Mouse (Mus musculus): ENCODE results near the gene Pip4k2a. TPM values are rescaled to one million over a fixed set of nuclear protein-coding genes. Genes with fewer than 3 reads are reported as not detected.
"Not testable (repeated sequence)": the region's sequence is repeated elsewhere in the genome, so short reads cannot be mapped to it uniquely, and the experiment has no call there.

The Pip4k2a gene
- 6.3 and 7.7 TPM in 2 replicates for polyA plus RNA-seq (2012; ENCODE audit: insufficient read depth, insufficient read length, missing spikeins)

DNA sequence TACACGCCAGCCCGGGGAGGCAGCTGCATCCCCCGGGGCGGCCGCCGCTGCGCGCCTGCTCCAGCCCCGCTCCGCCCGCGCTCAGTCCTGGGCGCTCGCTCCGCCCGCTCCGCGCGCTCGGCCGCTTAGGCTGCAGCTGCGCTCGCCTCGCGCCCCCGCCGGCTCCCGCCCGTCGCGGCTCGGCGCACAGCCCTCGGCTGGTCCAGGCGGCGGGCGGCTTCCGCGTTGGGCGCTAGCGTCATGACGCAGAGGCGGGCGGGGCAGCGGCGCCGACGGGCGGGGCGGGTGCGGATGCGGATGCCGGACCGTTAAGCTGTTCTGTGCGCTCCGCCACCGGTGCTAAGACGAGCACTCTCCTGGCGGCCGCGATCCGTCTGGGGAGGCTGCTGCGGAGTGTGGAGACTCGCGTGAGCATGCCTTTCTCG is at the start of gene Pip4k2a, which contains the start of gene 4930426L09Rik:
Pip4k2a (minus strand) TSS at position 73 of the 425 bp plus-strand sequence.
4930426L09Rik (plus strand) TSS at position 290 of the 425 bp plus-strand sequence.
- Histone ChIP-seq H3K4me1 (ENCODE audit: control insufficient read depth, insufficient read depth, insufficient read length, low read length) (no peaks in the 10 kb centered on the region), H3K4me3 (ENCODE audit: insufficient read depth, low read depth, low read length) (peak within 1 kb of the TSS; percentile 91), H3K27ac (replicated peaks; ENCODE audit: low read depth, low read length) (peak within 1 kb of the TSS; percentile 82)

DNA sequence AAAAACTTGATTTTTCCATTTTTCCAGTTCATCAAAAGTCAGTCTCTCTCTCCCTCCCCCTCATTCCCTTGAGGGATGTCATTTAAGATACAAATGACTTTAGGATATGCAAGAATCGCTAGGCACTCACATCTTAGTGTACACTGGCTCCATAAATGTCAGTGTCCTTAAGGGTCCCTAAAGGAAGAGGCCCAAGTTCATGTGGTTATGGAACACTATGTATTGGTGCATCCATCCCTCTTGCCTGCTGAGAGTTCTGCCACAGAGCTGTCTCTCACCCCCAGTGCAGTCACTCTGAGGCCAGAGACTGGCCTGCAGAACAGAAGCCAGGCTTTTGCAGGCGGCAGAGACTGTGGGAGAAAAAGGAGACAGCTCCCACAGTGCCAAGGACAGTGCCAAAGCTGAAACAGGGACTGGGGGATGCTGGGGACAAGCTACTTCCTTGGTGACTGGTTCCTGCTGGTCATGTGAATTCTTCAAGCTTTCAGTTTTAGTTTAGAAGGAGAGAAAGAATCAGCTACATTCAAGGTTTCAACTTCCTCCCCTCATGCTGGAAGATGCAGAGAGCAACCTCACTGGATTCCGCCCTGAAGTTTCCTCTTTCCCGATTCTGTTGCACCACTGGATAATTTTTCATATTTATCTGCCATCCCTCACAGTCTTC is 40.1 kb upstream of the Pip4k2a start:
- Histone ChIP-seq H3K4me1 (ENCODE audit: control insufficient read depth, insufficient read depth, insufficient read length, low read length) (no peaks in the 10 kb centered on the region), H3K27ac (replicated peaks; ENCODE audit: low read depth, low read length) (peak overlapping the region; percentile 23), H3K4me3 (ENCODE audit: insufficient read depth, low read depth, low read length) (no peak overlapping the region)

DNA sequence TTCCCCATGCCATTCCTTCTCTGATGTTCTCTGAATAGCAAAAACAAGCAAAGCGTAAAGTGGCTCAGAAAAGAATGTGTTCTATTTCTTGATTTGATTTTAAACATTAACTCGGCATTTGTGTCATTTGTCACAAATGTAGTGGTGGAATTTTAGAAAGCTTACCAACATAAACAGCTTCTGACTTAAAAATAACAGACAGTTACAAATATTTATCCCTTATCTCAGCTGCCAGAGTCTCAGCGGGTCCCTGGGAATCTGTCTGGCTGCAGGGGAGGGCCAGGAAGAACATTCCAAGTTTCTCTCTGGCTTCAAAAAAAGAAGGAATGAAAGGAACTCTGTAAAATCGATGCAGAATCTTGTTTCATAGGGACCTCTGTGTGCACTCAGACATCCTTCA is 39.5 kb upstream of the Pip4k2a start:
- Histone ChIP-seq H3K4me3 (ENCODE audit: insufficient read depth, low read depth, low read length) (no peak overlapping the region), H3K27ac (replicated peaks; ENCODE audit: low read depth, low read length) (no peak overlapping the region)

DNA sequence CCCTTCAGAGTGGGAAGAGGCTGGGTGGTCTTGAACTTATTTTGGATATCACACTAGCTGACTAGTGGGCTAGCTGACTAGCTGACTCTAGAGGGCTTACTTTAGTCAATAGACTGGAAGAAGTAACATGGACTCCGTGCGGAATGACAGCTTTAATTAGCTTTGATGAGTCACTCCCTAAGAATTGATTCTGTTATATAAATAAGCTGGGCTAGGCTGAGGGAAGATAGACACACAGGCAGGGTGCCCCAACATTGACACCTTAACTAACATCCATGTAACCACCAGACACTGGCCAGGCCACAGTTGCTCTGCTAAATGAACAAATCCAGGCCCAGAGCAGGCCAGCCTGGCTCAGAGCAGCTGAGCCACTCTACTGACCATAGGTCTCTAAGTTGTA is 26.9 kb upstream of the Pip4k2a start:
- Histone ChIP-seq H3K4me1 (ENCODE audit: control insufficient read depth, insufficient read depth, insufficient read length, low read length) (no peaks in the 10 kb centered on the region), H3K27ac (replicated peaks; ENCODE audit: low read depth, low read length) (no peak overlapping the region), H3K4me3 (ENCODE audit: insufficient read depth, low read depth, low read length) (no peak overlapping the region)

More for the DNA sequence above, 39.5 kb upstream of the Pip4k2a start:
- H3K4me1 ChIP-seq (ENCODE audit: control insufficient read depth, insufficient read depth, insufficient read length, low read length): no peaks in the 10 kb centered on the region

DNA sequence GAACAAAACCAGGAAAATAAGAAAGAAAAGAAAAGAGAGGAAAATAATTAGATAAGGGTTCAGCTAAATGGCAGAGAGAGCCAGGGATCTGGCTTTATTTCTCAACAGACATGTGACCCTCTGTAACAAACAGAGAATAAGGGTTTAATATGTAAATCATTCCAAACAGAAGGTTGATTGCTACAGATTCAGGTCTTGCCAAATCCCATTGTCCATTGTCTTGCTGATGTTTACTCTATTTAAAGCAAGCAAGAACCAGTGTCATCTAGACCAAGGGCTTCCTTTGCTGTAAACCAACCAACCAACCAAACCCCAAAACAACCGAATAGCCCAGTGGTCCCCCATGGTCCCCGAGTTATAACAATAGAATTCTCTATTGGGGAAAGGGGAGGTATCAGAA is 20.1 kb upstream of the Pip4k2a start:
- H3K4me3 ChIP-seq (ENCODE audit: insufficient read depth, low read depth, low read length): no peak overlapping the region
- no peaks in the 10 kb centered on the region for H3K4me1 ChIP-seq (ENCODE audit: control insufficient read depth, insufficient read depth, insufficient read length, low read length)
- no peak overlapping the region for H3K27ac ChIP-seq (replicated peaks; ENCODE audit: low read depth, low read length)

DNA sequence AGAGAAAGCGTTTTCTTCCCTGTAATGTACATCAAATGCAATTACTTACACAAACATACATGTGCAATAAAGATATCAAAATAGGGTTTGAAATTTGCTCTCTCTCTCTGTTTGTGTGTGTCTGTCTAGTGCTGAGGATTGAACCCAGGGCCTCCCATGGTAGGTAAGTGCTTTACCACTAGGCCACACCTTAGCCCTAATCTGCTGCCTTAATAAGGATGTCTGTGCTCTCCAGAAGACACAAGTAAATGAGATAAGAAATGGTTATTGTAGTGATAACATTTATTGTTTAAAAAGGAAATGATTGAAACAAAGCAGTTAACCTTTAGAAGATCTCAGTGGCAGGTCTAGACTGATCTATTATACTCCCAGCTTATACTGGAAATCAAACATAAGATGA is 18.9 kb upstream of the Pip4k2a start:
- Histone ChIP-seq H3K27ac (replicated peaks; ENCODE audit: low read depth, low read length) (no peak overlapping the region), H3K4me1 (ENCODE audit: control insufficient read depth, insufficient read depth, insufficient read length, low read length) (no peaks in the 10 kb centered on the region), H3K4me3 (ENCODE audit: insufficient read depth, low read depth, low read length) (no peak overlapping the region)

DNA sequence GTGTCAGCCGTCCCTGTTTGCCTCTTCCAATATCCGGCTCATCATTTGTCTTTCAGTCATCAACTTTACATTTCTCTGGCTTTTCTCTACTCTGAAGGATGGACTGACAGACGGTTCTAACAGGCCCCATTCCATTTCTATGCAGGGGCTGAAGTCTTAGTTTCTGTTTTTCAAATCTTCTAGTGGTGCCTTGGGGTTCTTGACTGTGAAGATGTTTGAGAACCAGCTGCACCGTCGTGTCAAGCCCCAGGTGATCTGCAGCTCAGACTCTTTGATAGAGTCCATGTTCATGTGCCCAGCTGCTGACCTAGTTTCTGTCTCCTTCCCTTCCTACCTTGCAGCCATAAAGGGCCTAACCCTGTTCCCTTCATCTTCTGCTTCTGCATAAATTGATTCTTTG is 18.4 kb upstream of the Pip4k2a start:
- Histone ChIP-seq H3K4me1 (ENCODE audit: control insufficient read depth, insufficient read depth, insufficient read length, low read length) (no peaks in the 10 kb centered on the region), H3K4me3 (ENCODE audit: insufficient read depth, low read depth, low read length) (no peak overlapping the region), H3K27ac (replicated peaks; ENCODE audit: low read depth, low read length) (no peak overlapping the region)

DNA sequence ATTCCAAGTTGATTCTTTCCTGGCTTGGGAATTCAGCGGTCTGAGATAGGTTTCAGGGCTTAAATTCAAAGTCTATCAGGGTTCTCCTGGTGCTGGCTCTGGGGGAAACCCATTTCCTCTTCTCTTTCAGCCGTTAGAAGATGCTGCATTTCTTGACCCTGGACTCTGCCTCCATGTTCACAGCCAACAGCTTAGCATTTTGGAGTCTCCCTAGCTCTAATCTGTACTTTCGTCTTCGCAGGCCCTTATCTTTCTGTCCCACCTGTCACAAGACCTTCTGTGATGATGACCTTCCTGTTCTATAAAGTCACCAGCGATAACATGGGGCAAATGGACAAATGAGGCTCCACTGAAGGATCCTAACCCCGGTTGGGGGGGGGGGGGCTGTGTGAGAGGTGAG is 13.5 kb upstream of the Pip4k2a start:
- no peak overlapping the region for H3K4me3 ChIP-seq (ENCODE audit: insufficient read depth, low read depth, low read length)

DNA sequence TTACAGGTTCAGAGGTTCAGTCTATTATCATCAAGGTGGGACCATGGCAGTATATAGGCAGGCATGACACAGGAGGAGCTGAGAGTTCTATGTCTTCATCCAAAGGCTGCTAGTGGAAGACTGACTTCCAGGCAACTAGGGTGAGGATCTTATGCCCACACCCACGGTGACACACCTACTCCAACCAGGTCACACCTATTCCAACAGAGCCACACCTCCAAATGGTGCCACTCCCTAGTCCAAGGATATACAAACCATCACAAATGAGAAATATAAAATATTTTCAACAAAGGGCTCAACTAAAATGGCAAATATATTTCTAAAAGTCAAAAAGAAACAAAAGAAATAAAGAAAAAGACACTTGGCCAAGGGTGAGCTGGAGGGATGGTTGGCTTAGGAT is 12.6 kb upstream of the Pip4k2a start:
- H3K4me1 ChIP-seq (ENCODE audit: control insufficient read depth, insufficient read depth, insufficient read length, low read length); H3K27ac ChIP-seq (replicated peaks; ENCODE audit: low read depth, low read length); H3K4me3 ChIP-seq (ENCODE audit: insufficient read depth, low read depth, low read length): not testable (repeated sequence)

More for the DNA sequence above, 13.5 kb upstream of the Pip4k2a start:
- Histone ChIP-seq H3K27ac (replicated peaks; ENCODE audit: low read depth, low read length) (no peak overlapping the region), H3K4me1 (ENCODE audit: control insufficient read depth, insufficient read depth, insufficient read length, low read length) (no peaks in the 10 kb centered on the region; the same call in none of the 2 replicates)

DNA sequence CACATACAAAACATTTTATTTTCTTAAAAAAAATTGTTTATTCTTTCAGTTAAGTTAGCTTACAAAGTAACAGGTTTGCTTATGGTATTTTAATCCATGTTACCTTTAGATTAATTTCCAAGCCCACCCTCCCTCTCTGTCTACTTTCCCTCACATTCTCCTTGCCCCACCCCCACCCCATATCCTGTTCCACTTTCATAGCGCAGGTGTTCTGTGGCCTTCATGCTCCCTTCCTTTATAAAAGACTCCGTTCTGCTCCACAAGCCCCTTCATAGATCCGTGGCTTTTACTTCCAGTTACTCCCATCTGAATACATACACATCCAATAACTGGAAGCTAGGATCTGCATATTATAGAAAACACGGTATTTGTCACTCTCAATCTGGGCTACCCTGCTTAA is 9.7 kb upstream of the Pip4k2a start:
- no peak overlapping the region for H3K4me3 ChIP-seq (ENCODE audit: insufficient read depth, low read depth, low read length)
- H3K4me1 ChIP-seq (ENCODE audit: control insufficient read depth, insufficient read depth, insufficient read length, low read length): no peaks in the 10 kb centered on the region; the same call in none of the 2 replicates
- H3K27ac ChIP-seq (replicated peaks; ENCODE audit: low read depth, low read length): no peak overlapping the region

DNA sequence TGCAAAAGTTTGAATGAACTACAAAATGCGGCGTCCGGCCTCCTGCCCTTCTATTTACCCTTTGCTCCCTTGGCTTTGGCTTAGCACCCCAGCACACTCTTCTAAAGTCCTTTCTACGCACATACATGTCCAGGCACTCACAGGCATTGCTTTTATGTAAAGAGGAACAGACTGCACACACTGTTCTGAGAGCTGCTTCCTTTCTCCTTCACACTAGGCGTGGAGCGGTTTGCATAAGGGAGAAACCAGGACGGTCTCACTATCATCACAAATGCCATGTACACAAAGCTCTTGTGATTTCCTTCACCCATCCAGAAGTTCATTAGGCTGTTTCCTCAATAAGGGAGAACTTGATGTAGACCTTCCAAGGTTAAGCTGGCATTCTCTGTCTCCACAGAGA is 8.2 kb upstream of the Pip4k2a start:
- H3K27ac ChIP-seq (replicated peaks; ENCODE audit: low read depth, low read length): peak overlapping the region; percentile 67
- no peaks in the 10 kb centered on the region; the same call in none of the 2 replicates for H3K4me1 ChIP-seq (ENCODE audit: control insufficient read depth, insufficient read depth, insufficient read length, low read length)
- no peak overlapping the region for H3K4me3 ChIP-seq (ENCODE audit: insufficient read depth, low read depth, low read length)

DNA sequence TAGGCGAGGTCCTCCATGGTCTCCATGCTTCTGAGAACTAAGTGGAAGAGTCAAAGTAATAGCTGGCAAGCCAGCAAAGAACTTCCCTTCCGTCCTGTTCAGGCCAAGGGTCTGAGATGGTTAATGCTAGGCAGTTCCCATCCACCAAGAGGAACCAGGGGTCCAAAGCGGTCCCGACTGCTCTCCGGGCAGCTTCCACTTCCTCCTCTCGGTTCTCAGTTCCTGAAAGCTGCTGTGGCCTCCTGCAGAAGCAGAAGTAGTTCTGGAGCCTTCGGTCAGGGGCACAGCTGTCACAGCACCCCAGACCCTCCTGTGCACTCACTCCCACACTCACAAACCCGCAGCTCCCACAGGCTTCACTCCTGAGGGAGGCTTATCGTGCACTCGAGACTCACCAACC is 6.9 kb upstream of the Pip4k2a start:
- Histone ChIP-seq H3K4me1 (ENCODE audit: control insufficient read depth, insufficient read depth, insufficient read length, low read length) (no peaks in the 10 kb centered on the region; the same call in none of the 2 replicates), H3K27ac (replicated peaks; ENCODE audit: low read depth, low read length) (peak overlapping the region; percentile 76), H3K4me3 (ENCODE audit: insufficient read depth, low read depth, low read length) (no peak overlapping the region)

DNA sequence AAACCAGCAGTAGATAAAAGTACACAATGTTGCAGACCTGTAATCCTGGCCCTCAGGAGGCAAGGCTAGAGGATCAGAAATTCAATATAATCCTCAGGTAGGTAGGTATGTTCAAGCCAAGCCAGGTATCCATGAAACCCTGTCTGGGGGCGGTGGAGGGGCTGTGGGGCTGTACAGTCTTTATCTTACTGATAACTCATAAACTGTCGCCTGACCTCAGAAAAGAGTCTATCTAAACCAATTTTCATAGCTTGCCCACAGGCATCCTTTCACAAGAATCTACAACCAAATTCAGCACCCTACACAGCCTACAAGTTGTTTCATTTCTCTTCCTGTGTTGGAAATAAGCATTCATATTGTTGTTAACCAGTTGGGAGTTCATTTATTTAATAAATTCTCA is 1.5 kb upstream of the Pip4k2a start:
- Histone ChIP-seq H3K4me1 (ENCODE audit: control insufficient read depth, insufficient read depth, insufficient read length, low read length) (no peaks in the 10 kb centered on the region), H3K4me3 (ENCODE audit: insufficient read depth, low read depth, low read length) (no peak overlapping the region), H3K27ac (replicated peaks; ENCODE audit: low read depth, low read length) (no peak overlapping the region)

DNA sequence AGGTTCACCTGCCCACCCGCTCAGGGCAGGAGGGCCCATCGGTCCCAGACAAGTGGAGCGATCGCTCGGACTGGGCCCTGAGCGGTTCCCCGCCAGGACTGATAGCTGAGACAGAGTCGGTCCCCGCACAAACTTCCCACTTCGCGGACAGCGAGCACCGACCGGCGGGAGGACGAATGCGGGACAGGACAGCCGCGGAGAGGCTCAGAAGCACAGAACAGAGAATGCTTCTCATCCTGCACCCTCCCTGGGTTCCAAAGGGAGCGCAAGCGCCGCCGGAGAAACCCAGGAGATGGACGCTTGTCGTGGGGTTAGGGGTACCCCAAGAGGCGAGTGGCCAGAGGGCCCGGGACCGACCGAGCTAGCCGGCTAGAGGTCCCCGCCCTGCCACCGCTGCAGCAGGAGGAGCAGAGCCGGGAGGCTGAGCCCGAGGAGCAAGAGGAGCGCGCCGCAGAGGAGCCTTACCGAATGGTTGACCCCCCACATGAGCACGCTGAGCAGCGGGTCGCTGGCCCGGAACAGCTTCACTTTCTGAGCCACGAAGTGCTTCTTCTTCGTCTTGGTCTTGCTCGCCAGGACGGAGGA is 447 bp downstream of the Pip4k2a start:
- peak overlapping the region; percentile 72 for H3K27ac ChIP-seq (replicated peaks; ENCODE audit: low read depth, low read length)
- peak overlapping the region; percentile 90 for H3K4me3 ChIP-seq (ENCODE audit: insufficient read depth, low read depth, low read length)
- no peaks in the 10 kb centered on the region for H3K4me1 ChIP-seq (ENCODE audit: control insufficient read depth, insufficient read depth, insufficient read length, low read length)

DNA sequence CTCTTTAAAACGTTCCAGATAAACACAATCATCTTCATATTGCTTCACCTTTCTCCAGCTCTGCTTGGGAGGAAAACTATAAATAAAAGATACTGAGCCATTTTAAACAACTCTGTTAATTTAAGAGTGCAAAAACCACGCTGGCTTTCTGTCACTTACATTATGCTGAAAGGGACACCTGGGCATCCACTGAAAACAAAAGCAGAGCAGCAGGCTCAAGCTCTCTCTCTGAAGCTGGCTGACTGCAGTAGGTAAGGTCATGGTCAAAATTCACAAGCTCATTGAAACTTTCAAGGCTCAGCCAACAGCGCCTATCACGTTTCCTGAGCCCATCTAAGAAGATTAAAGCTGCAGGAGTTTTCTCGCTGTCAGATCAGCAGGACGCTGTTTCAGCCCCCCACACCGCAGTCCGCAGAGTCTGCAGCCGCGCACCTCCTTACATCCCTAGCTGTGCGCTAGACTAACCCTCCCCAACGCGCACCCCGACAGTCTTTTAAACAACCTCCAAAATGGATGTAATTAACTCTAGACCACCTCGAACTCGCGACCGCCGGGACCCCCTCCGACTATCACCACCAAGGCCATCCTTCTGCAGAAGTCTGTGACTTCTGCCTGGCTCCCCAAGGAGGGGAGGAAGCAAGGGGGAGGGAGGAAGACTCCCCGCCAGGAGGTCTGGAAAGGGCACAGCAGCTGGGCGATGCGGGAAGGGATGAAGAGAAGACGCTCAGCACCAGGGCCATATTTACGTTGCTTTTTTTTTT is 1.3 kb downstream of the Pip4k2a start:
- Histone ChIP-seq H3K4me3 (ENCODE audit: insufficient read depth, low read depth, low read length) (peak overlapping the region; percentile 90), H3K27ac (replicated peaks; ENCODE audit: low read depth, low read length) (no peak overlapping the region), H3K4me1 (ENCODE audit: control insufficient read depth, insufficient read depth, insufficient read length, low read length) (no peaks in the 10 kb centered on the region)

Data from brown adipose tissue, adult 24 weeks (tissue).